ENCODE assay signal across 8 mouse cellular contexts in genomic region chr8:81806797-81807196, GRCm38 (mm10).
DNase-seq lines count a peak whose midpoint lies in the region; ATAC-seq lines count a peak whose summit lies in the region.

No protein-coding gene starts in this region.

- intact Hi-C loops in left cerebral cortex, postnatal 4 days (cut with DNase I), result no loop called here

- no peaks in the 10 kb centered on the region for H3K27me3 ChIP-seq in intestine, embryonic 16.5 days (replicated peaks; ENCODE audit: control insufficient read depth, insufficient read depth, low read length)
- no peaks in the 10 kb centered on the region for H3K27me3 ChIP-seq in midbrain, embryonic 11.5 days (ENCODE audit: control insufficient read depth, insufficient read depth, low read length)

- ATAC-seq in granulocyte monocyte progenitor cell, adult 5-6 weeks (replicated peaks; ENCODE audit: poor library complexity, severe bottlenecking), result peak; percentile 100
- peak; percentile 77 for ATAC-seq in intestine, embryonic 16.5 days
- ATAC-seq in midbrain, embryonic 11.5 days (ENCODE audit: low FRiP score), result peak; percentile 91

- H3K4me3 ChIP-seq in intestine, embryonic 16.5 days (ENCODE audit: low read length), result no peak overlapping the region
- no peak overlapping the region for H3K4me3 ChIP-seq in midbrain, embryonic 11.5 days (ENCODE audit: low read depth, low read length)

- no peaks in the 10 kb centered on the region for H3K4me1 ChIP-seq in intestine, embryonic 16.5 days (ENCODE audit: control insufficient read depth, insufficient read depth, low read length)
- H3K4me1 ChIP-seq in midbrain, embryonic 11.5 days (ENCODE audit: control insufficient read depth, insufficient read depth, low read length), result no peaks in the 10 kb centered on the region

- no peak overlapping the region for H3K9ac ChIP-seq in intestine, embryonic 16.5 days (ENCODE audit: low read depth, low read length)
- H3K9ac ChIP-seq in midbrain, embryonic 11.5 days (ENCODE audit: low read length), result no peak overlapping the region

- H3K4me2 ChIP-seq in intestine, embryonic 16.5 days (ENCODE audit: low read depth, low read length), result no peak overlapping the region
- H3K4me2 ChIP-seq in midbrain, embryonic 11.5 days, result no peak overlapping the region

- no peaks in the 10 kb centered on the region for H3K9me3 ChIP-seq in intestine, embryonic 16.5 days (ENCODE audit: control insufficient read depth, low read length)
- no peaks in the 10 kb centered on the region for H3K9me3 ChIP-seq in midbrain, embryonic 11.5 days (ENCODE audit: control insufficient read depth, low read length)

- no peak overlapping the region for H3K27ac ChIP-seq in intestine, embryonic 16.5 days (ENCODE audit: low read length)
- H3K27ac ChIP-seq in midbrain, embryonic 11.5 days (ENCODE audit: low read depth, low read length), result no peak overlapping the region

- no peaks in the 10 kb centered on the region for H3K36me3 ChIP-seq in intestine, embryonic 16.5 days (ENCODE audit: control insufficient read depth, insufficient read depth, low read length)
- no peaks in the 10 kb centered on the region for H3K36me3 ChIP-seq in midbrain, embryonic 11.5 days (ENCODE audit: control insufficient read depth, insufficient read depth, low read length)

- peak; percentile 66 for DNase-seq in urinary bladder, postnatal 14 days (ENCODE audit: low spot score)
- no peak for DNase-seq in urinary bladder, adult 2 months (ENCODE audit: low spot score)
- DNase-seq in embryo, embryonic 11 days, result peak; percentile 87
- peak; percentile 59 for DNase-seq in left cerebral cortex, postnatal 4 days
- DNase-seq in midbrain, embryonic 11.5 days (ENCODE audit: low spot score, missing footprints), result peak; percentile 93
- DNase-seq in skeletal muscle tissue, adult 2 months (ENCODE audit: low read depth, low spot score), result peak; percentile 73
